Mouse (Mus musculus) midbrain, embryonic 10.5 days (tissue): ENCODE data around the gene Cbx7. TPM values are rescaled to one million over a fixed set of nuclear protein-coding genes. Genes with fewer than 3 reads are reported as not detected.

Source experiments
- DNase-seq: peaks from one replicate; pipeline ENCODE4 v3.0.0-alpha.2; 2017; ENCODE audit warnings: low spot score
- H3K27ac ChIP-seq: fragments of 300-500 bp; sonication (generic); replicated peaks from 2 replicates; pipeline ENCODE4 v1.5.1; 2016; ENCODE audit warnings: mild to moderate bottlenecking
- H3K27me3 ChIP-seq: fragments of 300-500 bp; sonication (generic); 2 replicates; pipeline ENCODE4 v1.6.1; 2016; ENCODE audit warnings: low read depth, mild to moderate bottlenecking; ENCODE audit not compliant: poor library complexity, severe bottlenecking
- H3K36me3 ChIP-seq: fragments of 300-500 bp; sonication (generic); 2 replicates; pipeline ENCODE4 v1.6.1; 2016; ENCODE audit warnings: mild to moderate bottlenecking, moderate library complexity
- H3K4me1 ChIP-seq: fragments of 300-500 bp; sonication (generic); 2 replicates; pipeline ENCODE4 v1.6.1; 2016
- H3K4me3 ChIP-seq: fragments of 300-500 bp; sonication (generic); 2 replicates; pipeline ENCODE4 v1.5.1; 2016; ENCODE audit warnings: mild to moderate bottlenecking, moderate library complexity
- H3K9me3 ChIP-seq: fragments of 300-500 bp; sonication (generic); replicated peaks from 2 replicates; pipeline ENCODE4 v1.6.1; 2016; ENCODE audit warnings: mild to moderate bottlenecking
- WGBS: fragments of 180-500 bp; shearing (Covaris S2); methylation state at CpG from one replicate; pipeline ENCODE4 v1.1.7; 2016; 5-methylcytosine and 5-hydroxymethylcytosine counted together
- polyA plus RNA-seq: library from polyadenylated mRNA; unstranded; fragments of >200 nt; fragmentation: Nextera tagmentation; extraction: Ambion mirVana; gene quantifications from 2 replicates; pipeline ENCODE4 v1.2.1, GENCODE M21; 2016

The Cbx7 gene
- polyA plus RNA-seq, 1 experiment from 2014 or later: 2.9 TPM

DNA sequence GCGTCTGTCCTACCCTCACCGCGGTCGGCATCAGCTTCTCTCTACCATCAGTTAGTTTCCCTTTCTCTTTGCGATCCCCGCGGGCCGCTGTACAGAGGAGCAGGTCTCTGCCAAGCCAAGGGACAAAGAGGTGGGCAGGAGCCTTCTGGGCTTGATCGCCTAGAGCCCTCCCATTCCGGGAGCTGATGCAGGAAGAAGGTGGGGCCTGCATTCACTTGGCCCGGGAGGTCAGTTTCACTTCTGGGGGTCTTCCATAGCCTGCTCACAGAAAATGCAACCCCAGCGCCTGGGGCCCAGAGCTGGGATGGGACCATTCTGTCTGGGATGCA lies 78.7 kb downstream of the Cbx7 start:
- Histone ChIP-seq H3K36me3 (no peaks in the 10 kb centered on the region), H3K27ac (peak overlapping the region; percentile 67), H3K4me1 (peaks cover 15% of the 10 kb centered on the region), H3K27me3 (peaks cover 33% of the 10 kb centered on the region), H3K4me3 (peak overlapping the region; percentile 53), H3K9me3 (no peaks in the 10 kb centered on the region)
- under 1% methylated on average over 12 of the region's 12 CpGs for WGBS
- DNase-seq: peak; percentile 46

DNA sequence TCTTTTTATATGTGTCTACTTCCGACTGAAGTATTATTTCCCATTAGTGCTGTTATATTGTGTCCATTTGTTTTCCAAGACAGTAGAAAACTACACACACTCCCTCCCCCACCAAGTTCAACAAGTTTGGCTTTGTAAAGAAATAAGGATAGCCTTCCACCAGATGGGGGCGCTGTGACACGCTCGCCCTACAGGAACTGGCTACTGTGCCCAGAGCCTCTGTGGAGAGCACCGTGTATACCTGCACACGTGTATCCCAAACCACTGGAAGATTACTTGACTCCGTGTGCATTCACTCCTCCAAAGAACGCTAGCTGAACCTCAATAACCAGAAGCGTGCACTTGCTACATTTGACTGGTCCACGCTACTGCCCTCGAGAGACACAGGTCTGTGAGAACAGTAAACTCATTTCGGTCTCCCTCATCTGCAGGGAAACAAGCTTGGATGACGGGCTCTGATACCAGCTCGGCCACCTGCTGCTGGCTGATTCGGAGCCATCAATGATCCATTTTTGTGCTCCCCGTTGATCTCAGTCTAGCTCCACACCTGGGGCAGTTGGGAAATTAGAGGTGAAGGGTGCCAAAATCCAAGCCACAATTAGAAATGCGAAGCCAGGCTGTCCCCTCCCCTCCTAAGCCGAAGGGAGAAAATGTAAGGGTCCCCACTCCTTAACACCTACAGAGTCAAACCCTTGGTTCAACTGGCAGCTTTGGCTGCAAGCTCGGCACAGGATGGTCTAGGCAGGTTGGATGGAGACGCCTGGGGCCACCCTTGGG lies 79.3 kb downstream of the Cbx7 start, which contains the start of gene Apobec3:
Apobec3 (plus strand) TSS at position 224 of the 777 bp plus-strand sequence.
- WGBS: 1% methylated on average over 20 of the region's 20 CpGs
- Histone ChIP-seq H3K4me3 (peak within 1 kb of the TSS; percentile 53), H3K27me3 (peaks cover 33% of the 10 kb centered on the region), H3K36me3 (no peaks in the 10 kb centered on the region), H3K4me1 (peaks cover 15% of the 10 kb centered on the region), H3K27ac (peak within 1 kb of the TSS; percentile 67), H3K9me3 (no peaks in the 10 kb centered on the region)
- peak; percentile 72 for DNase-seq

- H3K36me3 ChIP-seq: no peaks in the 10 kb centered on the region
- no peak overlapping the region for H3K4me3 ChIP-seq
- H3K27ac ChIP-seq: no peak overlapping the region
- DNase-seq: no peak
- H3K27me3 ChIP-seq: peaks cover 6% of the 10 kb centered on the region; the same call in 1 of the 2 replicates
- no peaks in the 10 kb centered on the region for H3K9me3 ChIP-seq
- WGBS: 83% methylated on average over 5 of the region's 5 CpGs
- peaks cover 10% of the 10 kb centered on the region for H3K4me1 ChIP-seq
These were observed 86.1 kb downstream of the Cbx7 start for GRCm38 (mm10) chr15:79884820-79885219.

DNA sequence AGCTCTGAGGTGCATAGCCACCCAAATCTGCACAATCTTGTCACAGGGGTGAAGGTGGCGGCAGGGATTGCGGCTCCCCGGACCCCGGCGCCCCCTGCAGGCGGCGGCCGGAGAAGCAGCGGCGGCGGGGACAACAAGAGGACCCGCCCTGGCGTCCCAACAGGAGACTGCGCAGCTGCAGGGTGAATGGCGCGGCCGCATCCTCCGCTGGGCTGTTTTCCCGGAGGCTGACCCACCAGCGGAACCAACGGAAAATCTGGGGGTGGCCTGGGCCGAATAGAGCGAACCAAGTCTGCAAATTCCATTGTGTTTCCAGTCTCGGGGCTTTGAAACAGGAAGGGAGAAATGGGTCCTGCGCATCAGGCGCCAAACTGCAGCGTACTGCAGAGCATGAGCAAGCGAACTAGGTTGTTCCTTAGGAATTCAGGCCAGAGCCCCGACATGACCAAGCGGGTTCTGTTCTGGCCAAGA lies 87.5 kb downstream of the Cbx7 start:
- DNase-seq: peak; percentile 94
- H3K36me3 ChIP-seq: no peaks in the 10 kb centered on the region
- no peaks in the 10 kb centered on the region for H3K9me3 ChIP-seq
- peak overlapping the region; percentile 66 for H3K4me3 ChIP-seq
- H3K4me1 ChIP-seq: peaks cover 10% of the 10 kb centered on the region
- peak overlapping the region; percentile 91 for H3K27ac ChIP-seq
- WGBS: under 1% methylated on average over 30 of the region's 30 CpGs
- H3K27me3 ChIP-seq: peaks cover 6% of the 10 kb centered on the region; the same call in 1 of the 2 replicates

GRCm38 (mm10) chr15:79882623-79883267 lies 88.2 kb downstream of the Cbx7 start:
- WGBS: 29% methylated on average over 19 of the region's 19 CpGs
- H3K4me3 ChIP-seq: peak overlapping the region; percentile 66
- no peaks in the 10 kb centered on the region for H3K9me3 ChIP-seq
- no peak for DNase-seq
- no peaks in the 10 kb centered on the region for H3K36me3 ChIP-seq
- H3K27ac ChIP-seq: peak overlapping the region; percentile 91
- H3K27me3 ChIP-seq: peaks cover 6% of the 10 kb centered on the region; the same call in 1 of the 2 replicates
- H3K4me1 ChIP-seq: peaks cover 10% of the 10 kb centered on the region

- Histone ChIP-seq H3K9me3 (no peaks in the 10 kb centered on the region), H3K27ac (no peak overlapping the region), H3K4me1 (peaks cover 10% of the 10 kb centered on the region), H3K27me3 (peaks cover 6% of the 10 kb centered on the region; the same call in 1 of the 2 replicates), H3K4me3 (no peak overlapping the region), H3K36me3 (no peaks in the 10 kb centered on the region)
- no peak for DNase-seq
- 93% methylated on average over 3 of the region's 3 CpGs for WGBS
These were observed 90.4 kb downstream of the Cbx7 start for GRCm38 (mm10) chr15:79880477-79880876.

- DNase-seq: no peak
- Histone ChIP-seq H3K4me1 (peaks cover 10% of the 10 kb centered on the region), H3K27ac (no peak overlapping the region), H3K27me3 (peaks cover 6% of the 10 kb centered on the region; the same call in 1 of the 2 replicates), H3K36me3 (no peaks in the 10 kb centered on the region), H3K9me3 (no peaks in the 10 kb centered on the region), H3K4me3 (no peak overlapping the region)
- 69% methylated on average over 13 of the region's 13 CpGs for WGBS
These were observed 91.6 kb downstream of the Cbx7 start for GRCm38 (mm10) chr15:79879319-79879718.

DNA sequence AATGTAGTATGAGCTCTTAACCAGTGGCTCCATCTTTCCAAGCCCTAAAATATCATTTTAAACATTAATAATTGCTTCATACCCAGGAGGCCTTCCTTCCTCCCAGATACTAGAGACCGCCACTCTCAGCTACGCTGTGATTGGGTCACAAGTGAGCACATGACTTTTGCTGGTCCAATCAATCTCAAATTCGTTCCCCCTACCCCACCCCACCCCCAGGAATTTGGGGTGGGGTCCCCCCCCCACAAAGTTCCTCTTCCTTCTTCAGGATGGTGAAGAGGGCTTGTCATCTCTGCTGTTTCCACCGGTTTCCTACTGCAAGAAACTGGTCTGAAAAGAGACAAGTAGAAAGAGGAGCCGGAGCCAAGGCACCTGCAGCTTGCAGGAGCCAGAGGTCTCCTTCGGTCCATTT lies 92.2 kb downstream of the Cbx7 start:
- no peak for DNase-seq
- Histone ChIP-seq H3K27me3 (peaks cover 6% of the 10 kb centered on the region; the same call in 1 of the 2 replicates), H3K36me3 (no peaks in the 10 kb centered on the region), H3K27ac (no peak overlapping the region), H3K4me1 (peaks cover 10% of the 10 kb centered on the region), H3K9me3 (no peaks in the 10 kb centered on the region), H3K4me3 (no peak overlapping the region)
- 79% methylated on average over 6 of the region's 6 CpGs for WGBS

- H3K36me3 ChIP-seq: no peaks in the 10 kb centered on the region
- H3K4me1 ChIP-seq: no peaks in the 10 kb centered on the region
- WGBS: 92% methylated on average over 18 of the region's 18 CpGs
- H3K4me3 ChIP-seq: no peak overlapping the region
- no peaks in the 10 kb centered on the region for H3K27me3 ChIP-seq
- DNase-seq: no peak
- H3K27ac ChIP-seq: no peak overlapping the region
- no peaks in the 10 kb centered on the region for H3K9me3 ChIP-seq
These were observed 95.5 kb downstream of the Cbx7 start for GRCm38 (mm10) chr15:79875261-79875995.

- no peaks in the 10 kb centered on the region for H3K4me1 ChIP-seq
- H3K27ac ChIP-seq: no peak overlapping the region
- H3K9me3 ChIP-seq: peaks cover 5% of the 10 kb centered on the region; the same call in 1 of the 2 replicates
- no peaks in the 10 kb centered on the region for H3K27me3 ChIP-seq
- 69% methylated on average over 2 of the region's 2 CpGs for WGBS
- H3K4me3 ChIP-seq: no peak overlapping the region
- H3K36me3 ChIP-seq: no peaks in the 10 kb centered on the region
- no peak for DNase-seq
These were observed 96.9 kb downstream of the Cbx7 start for GRCm38 (mm10) chr15:79873995-79874394.

GRCm38 (mm10) chr15:79873545-79873944 lies 97.4 kb downstream of the Cbx7 start:
- Histone ChIP-seq H3K4me1 (no peaks in the 10 kb centered on the region), H3K9me3 (peaks cover 6% of the 10 kb centered on the region; the same call in 1 of the 2 replicates), H3K27me3 (no peaks in the 10 kb centered on the region), H3K4me3 (no peak overlapping the region), H3K36me3 (no peaks in the 10 kb centered on the region), H3K27ac (no peak overlapping the region)
- 91% methylated on average over 8 of the region's 8 CpGs for WGBS
- no peak for DNase-seq

DNA sequence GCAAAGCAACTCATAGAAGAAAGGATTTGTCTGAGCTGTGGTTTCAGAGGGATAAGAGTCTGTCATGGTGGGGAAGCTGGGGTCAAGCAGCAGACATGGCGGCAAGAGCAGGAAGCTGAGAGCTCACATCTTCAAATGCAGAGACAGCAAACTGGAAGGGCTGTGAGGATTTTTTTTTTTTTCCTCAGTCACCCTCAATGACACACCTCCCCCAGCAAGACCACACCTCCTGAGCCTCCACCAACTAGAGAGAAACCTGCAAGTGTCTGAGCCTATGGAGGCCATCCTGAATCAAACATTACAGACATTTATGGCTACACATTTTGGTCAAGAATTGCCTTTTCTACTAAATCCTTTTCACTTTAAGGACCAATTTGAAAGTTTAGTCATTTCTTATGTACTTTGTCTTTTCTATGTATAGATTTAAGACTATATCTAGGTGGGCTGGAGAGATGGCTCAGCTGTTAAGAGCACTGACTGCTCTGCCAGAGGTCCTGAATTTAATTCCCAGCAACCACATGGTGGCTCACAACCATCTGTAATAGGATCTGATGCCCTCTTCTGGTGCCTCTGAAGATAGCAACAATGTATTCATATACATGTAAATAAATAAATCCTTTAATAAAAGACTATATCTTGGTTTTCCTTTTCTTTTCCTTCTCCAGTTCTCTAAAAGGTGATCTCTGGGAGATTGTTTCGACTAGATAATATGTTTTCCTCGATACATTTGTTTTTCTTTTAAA lies 103.5 kb downstream of the Cbx7 start:
- no peak for DNase-seq
- WGBS: 79% methylated on average over 3 of the region's 3 CpGs
- H3K9me3 ChIP-seq: peaks cover 6% of the 10 kb centered on the region; the same call in 1 of the 2 replicates
- H3K27me3 ChIP-seq: no peaks in the 10 kb centered on the region
- H3K4me3 ChIP-seq: no peak overlapping the region
- H3K4me1 ChIP-seq: no peaks in the 10 kb centered on the region
- no peak overlapping the region for H3K27ac ChIP-seq
- H3K36me3 ChIP-seq: no peaks in the 10 kb centered on the region
